Mouse (Mus musculus): ENCODE data around the gene A630089N07Rik. TPM values are rescaled to one million over a fixed set of nuclear protein-coding genes. Genes with fewer than 3 reads are reported as not detected.
A peak's percentile ranks its signal among the peaks of the same experiment; 100 is the strongest.

Gene A630089N07Rik
- polyA plus RNA-seq, 1 experiment: 0.50 TPM

- peaks cover 50% of the 10 kb centered on the region for H3K79me2 ChIP-seq (ENCODE audit: control insufficient read depth, insufficient read depth)
- H3K36me3 ChIP-seq (ENCODE audit: control insufficient read depth, insufficient read depth): peaks cover 6% of the 10 kb centered on the region
- H3K4me3 ChIP-seq: peak overlapping the region; percentile 60
- peak overlapping the region; percentile 88 for H3ac ChIP-seq (ENCODE audit: control insufficient read depth, insufficient read length)
- H3K4me2 ChIP-seq (ENCODE audit: low read depth): peak overlapping the region; percentile 92
- TF ChIP-seq E2F4 (IDR thresholded peaks at IDR 0.05; ENCODE audit: insufficient read depth) (no peak), TCF3 (IDR thresholded peaks at IDR 0.05; ENCODE audit: insufficient read length, low read depth) (no peak), MYOD1 (IDR thresholded peaks at IDR 0.05; ENCODE audit: control insufficient read depth in 1 of 3, insufficient read length in 2 of 3, low read depth in 2 of 3) (no peak), CEBPB (IDR thresholded peaks at IDR 0.05; ENCODE audit: insufficient read depth, poor library complexity, severe bottlenecking) (no peak), USF1 (IDR thresholded peaks at IDR 0.05; ENCODE audit: low read depth) (no peak), POLR2AphosphoS2 (IDR thresholded peaks at IDR 0.05; ENCODE audit: insufficient read length, low read depth) (no peak), MAX (IDR thresholded peaks at IDR 0.05; ENCODE audit: low read depth) (no peak), POLR2A (IDR thresholded peaks at IDR 0.05; ENCODE audit: insufficient read length, low read depth) (no peak), MYOG (IDR thresholded peaks at IDR 0.05; ENCODE audit: control insufficient read depth in 1 of 3, insufficient read depth in 1 of 3, insufficient read length in 2 of 3, low read depth in 2 of 3) (no peak), REST (IDR thresholded peaks at IDR 0.05; ENCODE audit: insufficient read depth, insufficient read length) (no peak), TCF12 (IDR thresholded peaks at IDR 0.05; ENCODE audit: insufficient read depth, poor library complexity, severe bottlenecking) (no peak), SRF (IDR thresholded peaks at IDR 0.05; ENCODE audit: control insufficient read depth, insufficient read length, low read depth) (no peak)
- no peaks in the 10 kb centered on the region for H3K27me3 ChIP-seq (ENCODE audit: control insufficient read depth, insufficient read depth, insufficient read length)
Observed at GRCm38 (mm10) chr16:97961381-97962150, 120.7 kb downstream of the A630089N07Rik start.

DNA sequence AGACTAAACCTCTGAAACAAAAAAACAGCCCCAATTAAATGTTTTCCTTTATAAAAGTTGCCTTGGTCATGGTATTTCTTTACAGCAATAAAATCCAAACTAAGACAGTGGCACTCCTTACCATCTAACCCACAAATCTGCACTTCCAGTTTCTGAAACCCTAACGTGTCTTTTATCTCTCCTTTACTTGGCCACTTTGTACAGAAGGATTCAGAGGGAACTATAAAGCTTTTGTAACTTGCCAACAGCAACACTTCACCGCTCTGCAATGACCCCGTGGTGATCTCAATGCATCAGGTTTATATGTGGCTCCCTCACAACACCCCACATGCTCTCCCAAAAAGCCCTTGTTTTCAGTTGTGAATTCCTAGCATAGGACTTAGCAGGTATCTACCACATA, 121.9 kb downstream of the A630089N07Rik start:
- peaks cover 60% of the 10 kb centered on the region for H3K79me2 ChIP-seq (ENCODE audit: control insufficient read depth, insufficient read depth)
- H3K27me3 ChIP-seq (ENCODE audit: control insufficient read depth, insufficient read depth, insufficient read length): no peaks in the 10 kb centered on the region
- peaks cover 16% of the 10 kb centered on the region for H3K36me3 ChIP-seq (ENCODE audit: control insufficient read depth, insufficient read depth)
- no peak overlapping the region for H3ac ChIP-seq (ENCODE audit: control insufficient read depth, insufficient read length)
- H3K4me2 ChIP-seq (ENCODE audit: low read depth): no peak overlapping the region
- H3K4me3 ChIP-seq: no peak overlapping the region
- TF ChIP-seq POLR2A (IDR thresholded peaks at IDR 0.05; ENCODE audit: insufficient read length, low read depth) (no peak), E2F4 (IDR thresholded peaks at IDR 0.05; ENCODE audit: insufficient read depth) (no peak), MYOD1 (IDR thresholded peaks at IDR 0.05; ENCODE audit: control insufficient read depth in 1 of 3, insufficient read length in 2 of 3, low read depth in 2 of 3) (no peak), CEBPB (IDR thresholded peaks at IDR 0.05; ENCODE audit: insufficient read depth, poor library complexity, severe bottlenecking) (no peak), MAX (IDR thresholded peaks at IDR 0.05; ENCODE audit: low read depth) (no peak), REST (IDR thresholded peaks at IDR 0.05; ENCODE audit: insufficient read depth, insufficient read length) (no peak), TCF12 (IDR thresholded peaks at IDR 0.05; ENCODE audit: insufficient read depth, poor library complexity, severe bottlenecking) (no peak), SRF (IDR thresholded peaks at IDR 0.05; ENCODE audit: control insufficient read depth, insufficient read length, low read depth) (no peak), USF1 (IDR thresholded peaks at IDR 0.05; ENCODE audit: low read depth) (no peak), POLR2AphosphoS2 (IDR thresholded peaks at IDR 0.05; ENCODE audit: insufficient read length, low read depth) (no peak), TCF3 (IDR thresholded peaks at IDR 0.05; ENCODE audit: insufficient read length, low read depth) (no peak), MYOG (IDR thresholded peaks at IDR 0.05; ENCODE audit: control insufficient read depth in 1 of 3, insufficient read depth in 1 of 3, insufficient read length in 2 of 3, low read depth in 2 of 3) (no peak)

GRCm38 (mm10) chr16:97958401-97958973, 123.8 kb downstream of the A630089N07Rik start:
- Histone ChIP-seq H3K27me3 (ENCODE audit: control insufficient read depth, insufficient read depth, insufficient read length) (no peaks in the 10 kb centered on the region), H3K79me2 (ENCODE audit: control insufficient read depth, insufficient read depth) (peaks cover 60% of the 10 kb centered on the region), H3K36me3 (ENCODE audit: control insufficient read depth, insufficient read depth) (peaks cover 17% of the 10 kb centered on the region), H3K4me2 (ENCODE audit: low read depth) (no peak overlapping the region), H3ac (ENCODE audit: control insufficient read depth, insufficient read length) (no peak overlapping the region), H3K4me3 (no peak overlapping the region)
- TF ChIP-seq TCF12 (IDR thresholded peaks at IDR 0.05; ENCODE audit: insufficient read depth, poor library complexity, severe bottlenecking) (no peak), SRF (IDR thresholded peaks at IDR 0.05; ENCODE audit: control insufficient read depth, insufficient read length, low read depth) (no peak), TCF3 (IDR thresholded peaks at IDR 0.05; ENCODE audit: insufficient read length, low read depth) (no peak), REST (IDR thresholded peaks at IDR 0.05; ENCODE audit: insufficient read depth, insufficient read length) (no peak), USF1 (IDR thresholded peaks at IDR 0.05; ENCODE audit: low read depth) (no peak), MYOG (IDR thresholded peaks at IDR 0.05; ENCODE audit: control insufficient read depth in 1 of 3, insufficient read depth in 1 of 3, insufficient read length in 2 of 3, low read depth in 2 of 3) (no peak), MYOD1 (IDR thresholded peaks at IDR 0.05; ENCODE audit: control insufficient read depth in 1 of 3, insufficient read length in 2 of 3, low read depth in 2 of 3) (no peak), MAX (IDR thresholded peaks at IDR 0.05; ENCODE audit: low read depth) (no peak), POLR2AphosphoS2 (IDR thresholded peaks at IDR 0.05; ENCODE audit: insufficient read length, low read depth) (no peak), E2F4 (IDR thresholded peaks at IDR 0.05; ENCODE audit: insufficient read depth) (no peak), POLR2A (IDR thresholded peaks at IDR 0.05; ENCODE audit: insufficient read length, low read depth) (no peak), CEBPB (IDR thresholded peaks at IDR 0.05; ENCODE audit: insufficient read depth, poor library complexity, severe bottlenecking) (no peak)

- Histone ChIP-seq H3K36me3 (ENCODE audit: control insufficient read depth, insufficient read depth) (peaks cover 25% of the 10 kb centered on the region), H3K4me3 (no peak overlapping the region), H3K79me2 (ENCODE audit: control insufficient read depth, insufficient read depth) (peaks cover 60% of the 10 kb centered on the region), H3ac (ENCODE audit: control insufficient read depth, insufficient read length) (no peak overlapping the region), H3K4me2 (ENCODE audit: low read depth) (no peak overlapping the region), H3K27me3 (ENCODE audit: control insufficient read depth, insufficient read depth, insufficient read length) (no peaks in the 10 kb centered on the region)
- TF ChIP-seq TCF12 (IDR thresholded peaks at IDR 0.05; ENCODE audit: insufficient read depth, poor library complexity, severe bottlenecking) (no peak), E2F4 (IDR thresholded peaks at IDR 0.05; ENCODE audit: insufficient read depth) (no peak), SRF (IDR thresholded peaks at IDR 0.05; ENCODE audit: control insufficient read depth, insufficient read length, low read depth) (no peak), POLR2A (IDR thresholded peaks at IDR 0.05; ENCODE audit: insufficient read length, low read depth) (no peak), CEBPB (IDR thresholded peaks at IDR 0.05; ENCODE audit: insufficient read depth, poor library complexity, severe bottlenecking) (no peak), MYOD1 (IDR thresholded peaks at IDR 0.05; ENCODE audit: control insufficient read depth in 1 of 3, insufficient read length in 2 of 3, low read depth in 2 of 3) (no peak), USF1 (IDR thresholded peaks at IDR 0.05; ENCODE audit: low read depth) (no peak), MAX (IDR thresholded peaks at IDR 0.05; ENCODE audit: low read depth) (no peak), MYOG (IDR thresholded peaks at IDR 0.05; ENCODE audit: control insufficient read depth in 1 of 3, insufficient read depth in 1 of 3, insufficient read length in 2 of 3, low read depth in 2 of 3) (no peak), TCF3 (IDR thresholded peaks at IDR 0.05; ENCODE audit: insufficient read length, low read depth) (no peak), REST (IDR thresholded peaks at IDR 0.05; ENCODE audit: insufficient read depth, insufficient read length) (no peak), POLR2AphosphoS2 (IDR thresholded peaks at IDR 0.05; ENCODE audit: insufficient read length, low read depth) (no peak)
Observed at GRCm38 (mm10) chr16:97957626-97958025, 124.6 kb downstream of the A630089N07Rik start.
